Mouse (Mus musculus) cerebellum, adult 18-20 months (tissue): ENCODE data around the gene Sept9.

Source experiments
- DNase-seq, 2 experiments: peaks; one replicate each; pipeline ENCODE4 v3.0.0; 2021

Sept9 gene

GRCm38 (mm10) chr11:117247541-117247940 lies 48.1 kb downstream of the Sept9 start:
- DNase-seq: no peak

- DNase-seq: no peak
Observed at GRCm38 (mm10) chr11:117248734-117249248, 49.3 kb downstream of the Sept9 start.

- DNase-seq: no peak
Observed at GRCm38 (mm10) chr11:117249282-117249984, 50.0 kb downstream of the Sept9 start.

- DNase-seq: no peak
Observed at GRCm38 (mm10) chr11:117249985-117250928, 50.8 kb downstream of the Sept9 start.

GRCm38 (mm10) chr11:117251755-117252154 lies 52.3 kb downstream of the Sept9 start:
- DNase-seq: no peak

- no peak for DNase-seq
Observed at GRCm38 (mm10) chr11:117252846-117253245, 53.4 kb downstream of the Sept9 start.

- no peak for DNase-seq
Observed at GRCm38 (mm10) chr11:117254161-117255107, 55.0 kb downstream of the Sept9 start.

- DNase-seq: no peak
Observed at GRCm38 (mm10) chr11:117255108-117255489, 55.6 kb downstream of the Sept9 start.

- DNase-seq: no peak
Observed at GRCm38 (mm10) chr11:117256088-117256487, 56.6 kb downstream of the Sept9 start.

GRCm38 (mm10) chr11:117256840-117257239 lies 57.4 kb downstream of the Sept9 start:
- DNase-seq: no peak

GRCm38 (mm10) chr11:117257266-117257665 lies 57.8 kb downstream of the Sept9 start:
- no peak for DNase-seq

GRCm38 (mm10) chr11:117257842-117258241 lies 58.4 kb downstream of the Sept9 start:
- DNase-seq: no peak

- DNase-seq: no peak
Observed at GRCm38 (mm10) chr11:117259178-117259960, 59.9 kb downstream of the Sept9 start.

GRCm38 (mm10) chr11:117260631-117261030 lies 61.2 kb downstream of the Sept9 start:
- no peak for DNase-seq

GRCm38 (mm10) chr11:117263096-117263808 lies 63.8 kb downstream of the Sept9 start:
- no peak for DNase-seq

GRCm38 (mm10) chr11:117264162-117265021 lies 64.9 kb downstream of the Sept9 start:
- no peak for DNase-seq

GRCm38 (mm10) chr11:117265270-117265980 lies 66.0 kb downstream of the Sept9 start:
- no peak for DNase-seq

- DNase-seq: peak in 1 of 2 experiments; percentile 12
Observed at GRCm38 (mm10) chr11:117265981-117266905, 66.8 kb downstream of the Sept9 start.
